Mouse (Mus musculus): ENCODE data around the gene Ncapg. TPM values are rescaled to one million over a fixed set of nuclear protein-coding genes. Genes with fewer than 3 reads are reported as not detected.

The Ncapg gene
- polyA plus RNA-seq (2015; fragmentation: Nextera tagmentation; extraction: Ambion mirVana), result 44.2 and 47.6 TPM in 2 replicates

DNA sequence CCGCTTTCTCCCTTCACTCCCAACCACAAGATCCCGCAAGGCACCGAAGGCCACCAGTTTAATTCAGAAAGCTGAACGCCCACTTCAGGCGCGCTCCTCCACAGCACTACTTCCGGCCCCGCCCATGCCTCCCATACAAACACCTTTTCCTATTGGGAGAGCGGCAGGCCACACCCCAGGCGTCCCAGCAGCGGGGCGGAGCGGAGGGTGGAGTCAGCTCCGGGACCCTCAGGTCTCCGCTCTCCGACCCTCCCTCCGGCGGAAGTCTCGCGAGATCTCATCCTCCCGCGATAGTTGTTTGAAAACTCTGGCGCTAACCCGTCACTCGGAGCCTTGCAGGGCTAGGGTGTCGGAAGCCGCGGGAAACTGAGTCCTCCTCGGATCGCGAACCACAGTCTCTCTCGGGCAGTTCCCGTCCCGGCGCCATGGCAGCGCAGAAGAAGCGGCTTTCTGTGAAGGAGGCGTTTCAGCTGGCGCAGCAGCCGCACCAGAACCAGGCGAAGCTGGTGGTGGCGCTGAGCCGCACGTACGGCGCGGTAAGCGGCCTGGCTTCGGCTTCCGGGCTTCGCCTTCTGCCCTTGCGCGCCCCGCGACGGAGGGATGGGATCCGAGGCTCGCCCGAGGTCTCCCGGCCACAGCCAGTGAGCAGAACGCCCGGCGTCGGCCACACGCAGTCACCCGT is at the start of gene Ncapg:
Gene Ncapg (plus strand): TSS at position 322 of the 682 bp plus-strand sequence.
- Histone ChIP-seq H3K9me3 (replicated peaks; ENCODE audit: control insufficient read depth, low read length) (no peaks in the 10 kb centered on the region), H3K27ac (ENCODE audit: low read length) (peak within 1 kb of the TSS; percentile 93), H3K9ac (ENCODE audit: low read depth, low read length) (peak within 1 kb of the TSS; percentile 91), H3K4me1 (ENCODE audit: control insufficient read depth, low read depth, low read length) (peaks cover 5% of the 10 kb centered on the region), H3K4me3 (ENCODE audit: low read depth, low read length) (peak within 1 kb of the TSS; percentile 87), H3K4me2 (ENCODE audit: low read depth, low read length) (peak within 1 kb of the TSS; percentile 88), H3K36me3 (ENCODE audit: control insufficient read depth, insufficient read depth) (peaks cover 5% of the 10 kb centered on the region; the same call in 1 of the 2 replicates), H3K27me3 (ENCODE audit: control insufficient read depth, insufficient read depth, low read depth, low read length) (no peaks in the 10 kb centered on the region)
- peak; percentile 99 for ATAC-seq (ENCODE audit: low read depth)
- under 1% methylated on average over 66 of the region's 66 CpGs for WGBS (ENCODE audit: insufficient replicate concordance)

DNA sequence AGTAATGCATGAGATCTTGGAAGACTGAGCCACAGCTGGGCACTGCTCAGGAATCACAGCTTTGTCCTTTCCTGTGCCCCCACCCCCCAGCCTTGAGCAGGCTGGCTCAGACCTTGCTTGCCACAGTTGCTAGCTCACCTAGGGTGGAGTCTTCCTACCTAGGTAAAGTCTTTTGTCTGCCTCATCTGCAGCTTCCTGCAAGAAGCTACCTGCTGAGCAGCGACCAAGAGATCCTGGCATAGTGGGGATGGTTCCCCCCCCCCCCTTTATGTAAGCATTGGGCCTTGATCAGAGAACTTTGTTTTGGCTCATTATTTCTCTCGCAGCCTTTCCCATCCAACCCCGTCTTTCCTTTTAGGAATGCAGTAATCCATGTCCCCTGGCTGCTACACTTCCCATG is 48.2 kb upstream of the Ncapg start:
- no peak for ATAC-seq (ENCODE audit: low read depth)
- H3K27me3 ChIP-seq (ENCODE audit: control insufficient read depth, insufficient read depth, low read depth, low read length), result no peaks in the 10 kb centered on the region
- H3K36me3 ChIP-seq (ENCODE audit: control insufficient read depth, insufficient read depth), result no peaks in the 10 kb centered on the region
- H3K4me3 ChIP-seq (ENCODE audit: low read depth, low read length), result no peak overlapping the region
- no peak overlapping the region for H3K27ac ChIP-seq (ENCODE audit: low read length)
- no peak overlapping the region for H3K9ac ChIP-seq (ENCODE audit: low read depth, low read length)
- H3K4me2 ChIP-seq (ENCODE audit: low read depth, low read length), result no peak overlapping the region
- no peaks in the 10 kb centered on the region; the same call in 1 of the 2 replicates for H3K9me3 ChIP-seq (replicated peaks; ENCODE audit: control insufficient read depth, low read length)
- H3K4me1 ChIP-seq (ENCODE audit: control insufficient read depth, low read depth, low read length), result no peaks in the 10 kb centered on the region
- WGBS (ENCODE audit: insufficient replicate concordance), result 43% methylated on average over 3 of the region's 3 CpGs

DNA sequence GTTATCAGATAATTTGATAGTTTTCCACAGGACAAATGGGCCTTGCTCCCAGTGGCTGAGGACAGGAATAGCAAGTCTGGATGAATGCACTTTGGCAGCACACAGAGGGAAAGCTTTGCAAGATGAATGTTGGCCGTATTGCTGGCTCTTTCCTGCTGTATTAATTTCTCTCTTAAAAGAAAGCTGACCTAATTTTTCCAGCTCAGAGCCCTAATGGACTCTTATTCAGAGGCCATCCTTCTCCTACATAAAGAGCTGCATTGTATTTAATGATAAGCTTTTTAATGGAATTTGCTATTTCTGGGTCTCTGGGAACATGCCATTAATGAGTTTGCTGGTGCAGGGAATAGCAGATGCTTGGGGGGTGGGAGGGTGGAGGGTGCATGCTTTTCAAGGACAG is 41.9 kb upstream of the Ncapg start:
- H3K27me3 ChIP-seq (ENCODE audit: control insufficient read depth, insufficient read depth, low read depth, low read length), result no peaks in the 10 kb centered on the region
- H3K9ac ChIP-seq (ENCODE audit: low read depth, low read length), result no peak overlapping the region
- no peaks in the 10 kb centered on the region for H3K36me3 ChIP-seq (ENCODE audit: control insufficient read depth, insufficient read depth)
- no peak overlapping the region for H3K4me3 ChIP-seq (ENCODE audit: low read depth, low read length)
- ATAC-seq (ENCODE audit: low read depth), result no peak
- no peaks in the 10 kb centered on the region; the same call in 1 of the 2 replicates for H3K9me3 ChIP-seq (replicated peaks; ENCODE audit: control insufficient read depth, low read length)
- H3K4me1 ChIP-seq (ENCODE audit: control insufficient read depth, low read depth, low read length), result no peaks in the 10 kb centered on the region
- 53% methylated on average over 1 of the region's 1 CpGs for WGBS (ENCODE audit: insufficient replicate concordance)
- H3K27ac ChIP-seq (ENCODE audit: low read length), result no peak overlapping the region
- no peak overlapping the region for H3K4me2 ChIP-seq (ENCODE audit: low read depth, low read length)

DNA sequence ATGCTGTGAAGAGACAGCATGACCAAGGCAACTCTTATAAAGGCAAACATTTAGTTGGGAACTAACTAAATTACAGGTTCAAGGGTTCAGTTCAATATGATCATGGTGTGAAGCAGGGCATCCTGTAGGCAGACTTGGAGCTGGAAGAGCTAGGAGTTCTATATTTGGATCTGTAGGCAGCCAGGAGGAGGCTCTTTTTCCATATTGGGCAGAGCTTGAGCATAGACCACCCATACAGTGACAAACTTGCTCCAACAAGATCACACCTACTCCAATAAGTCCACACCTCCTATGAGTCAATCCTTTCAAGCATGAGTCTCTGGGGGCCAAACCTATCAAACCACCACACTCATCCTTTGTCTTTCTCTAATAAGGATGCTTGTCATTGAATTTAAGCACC is 40.2 kb upstream of the Ncapg start:
- Histone ChIP-seq H3K4me1 (ENCODE audit: control insufficient read depth, low read depth, low read length) (no peaks in the 10 kb centered on the region), H3K9ac (ENCODE audit: low read depth, low read length) (no peak overlapping the region), H3K27me3 (ENCODE audit: control insufficient read depth, insufficient read depth, low read depth, low read length) (no peaks in the 10 kb centered on the region), H3K4me2 (ENCODE audit: low read depth, low read length) (no peak overlapping the region), H3K9me3 (replicated peaks; ENCODE audit: control insufficient read depth, low read length) (no peaks in the 10 kb centered on the region), H3K36me3 (ENCODE audit: control insufficient read depth, insufficient read depth) (no peaks in the 10 kb centered on the region), H3K4me3 (ENCODE audit: low read depth, low read length) (no peak overlapping the region), H3K27ac (ENCODE audit: low read length) (no peak overlapping the region)
- no peak for ATAC-seq (ENCODE audit: low read depth)

DNA sequence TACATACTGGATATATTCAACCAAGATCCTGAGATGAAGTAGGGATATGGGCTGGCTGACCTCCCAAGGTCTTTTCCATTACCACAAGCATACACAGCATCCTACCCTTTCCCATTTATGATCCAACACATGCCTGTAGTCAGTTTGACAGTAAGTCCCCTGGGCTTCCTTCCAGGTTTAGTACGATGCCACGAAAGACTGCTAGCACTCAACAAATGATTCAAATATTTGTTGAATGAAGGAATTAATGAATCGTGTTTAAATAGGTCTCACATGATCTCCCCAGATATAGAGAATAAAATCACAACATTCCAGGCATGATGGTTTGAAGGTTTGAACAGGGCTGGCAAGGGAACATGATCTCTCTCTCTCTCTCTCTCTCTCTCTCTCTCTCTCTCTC is 31.3 kb upstream of the Ncapg start:
- no peak overlapping the region for H3K4me3 ChIP-seq (ENCODE audit: low read depth, low read length)
- 65% methylated on average over 3 of the region's 3 CpGs for WGBS (ENCODE audit: insufficient replicate concordance)
- H3K27me3 ChIP-seq (ENCODE audit: control insufficient read depth, insufficient read depth, low read depth, low read length), result peaks cover 19% of the 10 kb centered on the region
- H3K9ac ChIP-seq (ENCODE audit: low read depth, low read length), result no peak overlapping the region
- H3K27ac ChIP-seq (ENCODE audit: low read length), result no peak overlapping the region
- H3K4me1 ChIP-seq (ENCODE audit: control insufficient read depth, low read depth, low read length), result no peaks in the 10 kb centered on the region
- no peaks in the 10 kb centered on the region for H3K9me3 ChIP-seq (replicated peaks; ENCODE audit: control insufficient read depth, low read length)
- ATAC-seq (ENCODE audit: low read depth), result no peak
- H3K4me2 ChIP-seq (ENCODE audit: low read depth, low read length), result no peak overlapping the region
- no peaks in the 10 kb centered on the region for H3K36me3 ChIP-seq (ENCODE audit: control insufficient read depth, insufficient read depth)

DNA sequence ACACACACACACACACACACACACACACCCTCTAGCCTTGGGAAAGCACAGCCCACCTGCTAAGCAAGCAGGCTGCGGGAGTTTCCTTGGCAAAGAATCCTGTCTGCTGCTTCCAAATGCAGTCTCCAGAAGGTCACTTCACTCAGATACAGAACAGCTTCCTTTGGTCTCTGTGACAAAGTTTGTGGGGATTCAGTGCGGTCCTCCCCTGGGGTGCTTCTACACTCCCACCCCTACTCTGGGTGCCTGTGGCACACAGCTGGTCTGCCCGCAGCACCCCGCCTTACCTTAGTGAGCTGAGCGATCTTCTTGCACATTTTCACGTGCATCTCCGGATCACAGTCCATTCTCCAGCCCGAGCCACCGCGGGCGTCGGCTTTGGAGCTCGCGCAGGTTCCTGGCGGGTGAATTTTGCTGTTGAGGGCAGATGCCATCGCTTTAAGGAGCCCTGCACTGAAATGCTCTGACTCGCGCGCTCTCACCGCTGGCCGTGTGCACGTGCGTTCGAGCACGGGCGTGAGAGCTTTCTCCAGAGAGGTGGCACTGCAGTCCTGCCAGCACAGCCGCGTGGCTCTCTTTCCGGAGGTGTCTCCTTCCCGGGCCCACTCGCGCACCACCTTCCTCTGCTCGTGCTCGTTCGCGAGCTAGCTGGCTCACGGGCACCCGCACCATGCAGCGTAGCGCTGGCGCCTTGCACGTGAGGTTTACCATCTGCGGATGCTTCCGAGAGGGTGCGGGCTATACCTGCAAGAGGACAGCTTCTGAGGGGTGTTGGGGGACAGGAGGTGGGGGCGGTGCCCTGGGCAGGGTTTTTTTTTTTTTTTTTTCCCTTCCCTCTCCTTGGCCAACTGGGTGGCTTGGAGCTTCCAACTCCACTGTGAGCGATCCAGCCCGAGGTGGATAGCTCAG is 30.7 kb upstream of the Ncapg start, which contains the start of gene Fam184b:
Gene Fam184b (minus strand): TSS at position 809 of the 909 bp plus-strand sequence.
- under 1% methylated on average over 48 of the region's 48 CpGs for WGBS (ENCODE audit: insufficient replicate concordance)
- Histone ChIP-seq H3K9me3 (replicated peaks; ENCODE audit: control insufficient read depth, low read length) (no peaks in the 10 kb centered on the region), H3K27me3 (ENCODE audit: control insufficient read depth, insufficient read depth, low read depth, low read length) (peaks cover 19% of the 10 kb centered on the region), H3K27ac (ENCODE audit: low read length) (no peak within 1 kb of the TSS), H3K4me2 (ENCODE audit: low read depth, low read length) (peak within 1 kb of the TSS; percentile 61), H3K9ac (ENCODE audit: low read depth, low read length) (no peak within 1 kb of the TSS; the same call in 1 of the 2 replicates), H3K4me1 (ENCODE audit: control insufficient read depth, low read depth, low read length) (no peaks in the 10 kb centered on the region), H3K36me3 (ENCODE audit: control insufficient read depth, insufficient read depth) (no peaks in the 10 kb centered on the region), H3K4me3 (ENCODE audit: low read depth, low read length) (peak within 1 kb of the TSS; percentile 52)
- ATAC-seq (ENCODE audit: low read depth), result no peak

DNA sequence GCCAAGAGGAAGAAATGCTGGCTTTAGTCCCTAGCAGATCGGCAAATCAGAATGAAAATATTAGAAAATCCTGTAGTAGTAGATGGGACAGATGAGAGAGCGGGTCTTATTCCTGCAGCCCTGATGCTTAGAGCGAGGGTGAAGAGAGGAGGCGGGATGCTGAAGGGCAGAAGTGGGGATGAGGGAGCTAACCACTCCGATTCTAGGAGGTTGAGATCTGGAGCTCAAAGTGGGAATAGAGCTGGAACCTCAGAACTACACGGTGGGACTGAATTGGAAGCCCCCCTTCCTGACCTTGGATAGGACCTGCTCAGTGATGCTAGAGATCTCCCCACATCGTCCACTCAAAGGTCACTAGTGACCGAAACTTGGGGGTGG is 30.0 kb upstream of the Ncapg start:
- ATAC-seq (ENCODE audit: low read depth), result no peak
- Histone ChIP-seq H3K4me1 (ENCODE audit: control insufficient read depth, low read depth, low read length) (no peaks in the 10 kb centered on the region), H3K4me3 (ENCODE audit: low read depth, low read length) (peak overlapping the region; percentile 52), H3K36me3 (ENCODE audit: control insufficient read depth, insufficient read depth) (no peaks in the 10 kb centered on the region), H3K9ac (ENCODE audit: low read depth, low read length) (no peak overlapping the region), H3K4me2 (ENCODE audit: low read depth, low read length) (peak overlapping the region; percentile 61), H3K27me3 (ENCODE audit: control insufficient read depth, insufficient read depth, low read depth, low read length) (peaks cover 19% of the 10 kb centered on the region), H3K27ac (ENCODE audit: low read length) (no peak overlapping the region), H3K9me3 (replicated peaks; ENCODE audit: control insufficient read depth, low read length) (no peaks in the 10 kb centered on the region)
- WGBS (ENCODE audit: insufficient replicate concordance), result 2% methylated on average over 8 of the region's 8 CpGs

DNA sequence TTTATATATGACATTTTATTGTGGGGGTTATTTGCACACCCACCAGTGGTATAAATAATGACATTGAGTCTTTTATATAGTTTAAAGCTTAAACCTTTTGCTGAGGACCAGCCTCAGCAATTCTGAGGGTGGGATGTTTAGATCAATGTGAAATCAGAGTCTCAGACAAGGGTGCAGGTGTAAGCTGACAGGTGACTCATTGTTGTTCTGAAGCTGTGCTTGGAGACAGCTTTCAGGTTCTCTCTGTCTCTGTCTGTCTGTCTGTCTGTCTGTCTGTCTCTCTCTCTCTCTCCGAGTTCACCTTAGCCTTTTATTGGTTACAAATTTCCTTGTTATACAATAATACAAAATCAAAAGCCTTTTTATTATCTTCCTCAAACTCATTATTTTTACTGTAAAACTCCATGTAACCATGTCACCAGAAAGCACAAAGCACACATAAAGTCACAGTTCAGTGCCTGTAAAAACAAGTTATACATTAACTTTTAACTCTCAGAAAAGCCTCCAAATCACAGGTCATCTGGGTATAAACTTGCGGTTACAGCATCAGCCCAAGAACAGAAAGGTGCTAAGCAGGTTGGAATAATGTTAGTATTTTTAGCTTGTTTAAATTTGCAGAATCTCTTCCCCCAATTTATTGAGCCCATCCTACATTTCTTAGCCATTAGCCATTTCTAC is 18.6 kb upstream of the Ncapg start:
- no peak overlapping the region for H3K4me3 ChIP-seq (ENCODE audit: low read depth, low read length)
- H3K4me2 ChIP-seq (ENCODE audit: low read depth, low read length), result no peak overlapping the region
- no peak overlapping the region for H3K9ac ChIP-seq (ENCODE audit: low read depth, low read length)
- 67% methylated on average over 2 of the region's 2 CpGs for WGBS (ENCODE audit: insufficient replicate concordance)
- H3K4me1 ChIP-seq (ENCODE audit: control insufficient read depth, low read depth, low read length), result no peaks in the 10 kb centered on the region
- H3K27ac ChIP-seq (ENCODE audit: low read length), result no peak overlapping the region
- H3K9me3 ChIP-seq (replicated peaks; ENCODE audit: control insufficient read depth, low read length), result no peaks in the 10 kb centered on the region
- no peak for ATAC-seq (ENCODE audit: low read depth)
- no peaks in the 10 kb centered on the region for H3K36me3 ChIP-seq (ENCODE audit: control insufficient read depth, insufficient read depth)
- H3K27me3 ChIP-seq (ENCODE audit: control insufficient read depth, insufficient read depth, low read depth, low read length), result no peaks in the 10 kb centered on the region
